Mouse (Mus musculus): Measurements from ENCODE around the gene Dexi. TPM values are rescaled to one million over a fixed set of nuclear protein-coding genes. Genes with fewer than 3 reads are reported as not detected.
A peak's percentile ranks its signal among the peaks of the same experiment; 100 is the strongest.

Gene Dexi
- total and polyA plus RNA-seq, 3 experiments, result 7.1 to 20.2 (median 7.5) TPM

GRCm38 (mm10) chr16:10524866-10525609 is 17.8 kb downstream of the Dexi start:
- DNase-seq (ENCODE audit: low spot score), result no peak
- Histone ChIP-seq H3K27me3 (ENCODE audit: insufficient read depth, low read length) (peaks cover 23% of the 10 kb centered on the region), H3K36me3 (replicated peaks) (peaks cover 3% of the 10 kb centered on the region), H3K4me3 (ENCODE audit: low read depth, low read length) (no peak overlapping the region), H3K9me3 (replicated peaks) (no peaks in the 10 kb centered on the region), H3K4me1 (ENCODE audit: insufficient read depth, low read depth, low read length) (peaks cover 13% of the 10 kb centered on the region)
- TF ChIP-seq CTCF (IDR thresholded peaks at IDR 0.05; ENCODE audit: low read depth, low read length) (no peak), GATA2 (IDR thresholded peaks at IDR 0.05; ENCODE audit: borderline replicate concordance, low read depth, low read length) (no peak), POLR2AphosphoS5 (IDR thresholded peaks at IDR 0.05; ENCODE audit: insufficient replicate concordance, low read depth, low read length) (no peak), GATA1 (IDR thresholded peaks at IDR 0.05; ENCODE audit: borderline replicate concordance, low read length) (no peak), TAL1 (conservative IDR thresholded peaks at IDR 0.05; ENCODE audit: low read depth, low read length) (no peak)
- no peak for ATAC-seq (ENCODE audit: extremely low read depth, insufficient number of reproducible peaks, low FRiP score, poor library complexity, severe bottlenecking)

GRCm38 (mm10) chr16:10523650-10524049 is 19.2 kb downstream of the Dexi start:
- Histone ChIP-seq H3K4me3 (ENCODE audit: low read depth, low read length) (no peak overlapping the region), H3K36me3 (replicated peaks) (no peaks in the 10 kb centered on the region), H3K9me3 (replicated peaks) (no peaks in the 10 kb centered on the region), H3K27me3 (ENCODE audit: insufficient read depth, low read length) (peaks cover 23% of the 10 kb centered on the region), H3K4me1 (ENCODE audit: insufficient read depth, low read depth, low read length) (peaks cover 13% of the 10 kb centered on the region)
- TF ChIP-seq CTCF (IDR thresholded peaks at IDR 0.05; ENCODE audit: low read depth, low read length) (no peak), POLR2AphosphoS5 (IDR thresholded peaks at IDR 0.05; ENCODE audit: insufficient replicate concordance, low read depth, low read length) (no peak), GATA2 (IDR thresholded peaks at IDR 0.05; ENCODE audit: borderline replicate concordance, low read depth, low read length) (no peak), GATA1 (IDR thresholded peaks at IDR 0.05; ENCODE audit: borderline replicate concordance, low read length) (no peak), TAL1 (conservative IDR thresholded peaks at IDR 0.05; ENCODE audit: low read depth, low read length) (no peak)
- DNase-seq (ENCODE audit: low spot score) (no peak), ATAC-seq (ENCODE audit: extremely low read depth, insufficient number of reproducible peaks, low FRiP score, poor library complexity, severe bottlenecking) (no peak)

DNA sequence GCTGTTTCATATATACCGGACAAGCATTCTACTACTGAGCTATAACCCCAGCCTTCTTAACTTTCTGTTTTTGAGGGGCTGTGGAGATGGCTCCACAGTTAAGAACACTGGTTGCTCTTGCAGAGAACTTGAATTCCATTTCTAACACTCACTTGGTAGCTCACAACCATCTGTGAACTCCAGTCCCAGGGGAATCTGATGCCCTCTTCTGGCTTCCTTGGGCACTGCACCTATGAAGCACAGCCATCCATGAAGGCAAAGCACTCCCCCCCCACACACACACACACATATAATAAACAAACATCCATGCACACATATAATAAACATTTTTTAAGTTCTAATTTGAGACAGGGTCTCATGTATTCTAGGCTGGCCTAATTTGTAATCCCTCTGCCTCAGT is 20.0 kb downstream of the Dexi start:
- ATAC-seq (ENCODE audit: extremely low read depth, insufficient number of reproducible peaks, low FRiP score, poor library complexity, severe bottlenecking), result no peak
- no peak for DNase-seq (ENCODE audit: low spot score)
- TF ChIP-seq CTCF (IDR thresholded peaks at IDR 0.05; ENCODE audit: low read depth, low read length) (peak; percentile 60; the same call in 1 of the 2 replicates), GATA2 (IDR thresholded peaks at IDR 0.05; ENCODE audit: borderline replicate concordance, low read depth, low read length) (no peak)
- H3K4me3 ChIP-seq (ENCODE audit: low read depth, low read length), result no peak overlapping the region
- H3K27me3 ChIP-seq (ENCODE audit: insufficient read depth, low read length), result peaks cover 26% of the 10 kb centered on the region
- H3K9me3 ChIP-seq (replicated peaks), result no peaks in the 10 kb centered on the region
- peaks cover 13% of the 10 kb centered on the region for H3K4me1 ChIP-seq (ENCODE audit: insufficient read depth, low read depth, low read length)
- H3K36me3 ChIP-seq (replicated peaks), result no peaks in the 10 kb centered on the region

DNA sequence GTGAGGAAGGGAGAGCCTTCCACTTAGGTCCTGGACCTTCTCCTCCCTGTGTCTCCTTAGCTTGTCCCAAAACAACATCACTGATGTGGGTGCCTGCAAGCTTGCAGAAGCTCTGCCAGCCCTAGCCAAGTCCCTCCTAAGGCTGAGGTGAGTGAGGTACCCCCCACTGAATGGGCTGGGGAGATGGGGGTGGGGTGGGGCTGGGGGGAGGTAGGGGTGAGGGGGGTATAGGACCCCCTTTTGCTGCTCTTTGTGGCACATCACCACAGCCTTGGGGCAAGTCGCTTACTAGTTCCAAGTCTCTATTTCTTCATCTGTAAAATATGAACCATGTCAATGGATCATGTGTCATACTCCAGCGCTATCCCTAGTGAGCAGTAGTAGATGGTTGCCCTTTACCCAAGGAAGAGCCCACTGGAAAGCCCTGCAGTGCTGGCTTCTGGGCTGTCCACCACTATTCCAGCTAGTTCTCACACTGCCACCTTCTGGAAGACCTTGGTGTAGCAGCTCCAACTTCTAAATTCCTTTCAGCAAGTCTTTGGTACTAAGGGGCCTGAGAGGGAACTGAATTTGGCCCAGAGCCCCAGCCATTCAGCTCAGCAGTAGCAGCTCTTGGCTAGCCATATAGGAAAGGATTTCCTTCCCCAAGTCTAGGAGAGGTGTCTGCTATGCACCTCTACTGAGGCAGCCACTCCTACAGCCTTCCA is 21.8 kb downstream of the Dexi start:
- TF ChIP-seq CTCF (IDR thresholded peaks at IDR 0.05; ENCODE audit: low read depth, low read length) (peak; percentile 61), GATA1 (IDR thresholded peaks at IDR 0.05; ENCODE audit: borderline replicate concordance, low read length) (no peak), POLR2AphosphoS5 (IDR thresholded peaks at IDR 0.05; ENCODE audit: insufficient replicate concordance, low read depth, low read length) (no peak), TAL1 (conservative IDR thresholded peaks at IDR 0.05; ENCODE audit: low read depth, low read length) (no peak), GATA2 (IDR thresholded peaks at IDR 0.05; ENCODE audit: borderline replicate concordance, low read depth, low read length) (no peak)
- H3K4me3 ChIP-seq (ENCODE audit: low read depth, low read length), result no peak overlapping the region
- ATAC-seq (ENCODE audit: extremely low read depth, insufficient number of reproducible peaks, low FRiP score, poor library complexity, severe bottlenecking) (no peak), DNase-seq (ENCODE audit: low spot score) (peak; percentile 44)
- no peaks in the 10 kb centered on the region for H3K9me3 ChIP-seq (replicated peaks)
- peaks cover 23% of the 10 kb centered on the region for H3K27me3 ChIP-seq (ENCODE audit: insufficient read depth, low read length)
- H3K4me1 ChIP-seq (ENCODE audit: insufficient read depth, low read depth, low read length), result peaks cover 11% of the 10 kb centered on the region
- no peaks in the 10 kb centered on the region for H3K36me3 ChIP-seq (replicated peaks)

DNA sequence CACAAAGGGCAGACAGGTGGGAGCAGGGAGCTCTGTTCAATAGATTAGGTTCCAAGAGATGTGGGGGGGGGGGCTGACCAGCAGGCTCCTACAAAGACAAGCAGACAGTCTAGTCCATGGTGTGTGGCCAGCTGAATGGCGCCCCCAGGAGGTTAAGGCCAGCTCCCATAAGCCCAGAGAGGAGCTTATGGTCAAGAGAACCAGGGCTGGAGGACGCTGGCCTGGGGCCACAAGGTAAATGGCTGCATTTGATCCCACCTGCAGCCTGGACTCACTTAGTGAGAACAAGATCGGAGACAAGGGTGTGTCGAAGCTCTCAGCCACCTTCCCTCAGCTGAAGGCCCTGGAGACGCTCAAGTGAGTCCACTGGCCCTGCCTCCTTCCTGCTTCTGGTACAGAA is 24.8 kb downstream of the Dexi start:
- Histone ChIP-seq H3K4me1 (ENCODE audit: insufficient read depth, low read depth, low read length) (no peaks in the 10 kb centered on the region), H3K36me3 (replicated peaks) (no peaks in the 10 kb centered on the region), H3K27me3 (ENCODE audit: insufficient read depth, low read length) (peaks cover 12% of the 10 kb centered on the region; the same call in 1 of the 2 replicates), H3K9me3 (replicated peaks) (no peaks in the 10 kb centered on the region), H3K4me3 (ENCODE audit: low read depth, low read length) (no peak overlapping the region)
- no peak for ATAC-seq (ENCODE audit: extremely low read depth, insufficient number of reproducible peaks, low FRiP score, poor library complexity, severe bottlenecking)
- DNase-seq (ENCODE audit: low spot score), result no peak
- TF ChIP-seq TAL1 (conservative IDR thresholded peaks at IDR 0.05; ENCODE audit: low read depth, low read length) (no peak), GATA2 (IDR thresholded peaks at IDR 0.05; ENCODE audit: borderline replicate concordance, low read depth, low read length) (no peak), POLR2AphosphoS5 (IDR thresholded peaks at IDR 0.05; ENCODE audit: insufficient replicate concordance, low read depth, low read length) (no peak), GATA1 (IDR thresholded peaks at IDR 0.05; ENCODE audit: borderline replicate concordance, low read length) (no peak), CTCF (IDR thresholded peaks at IDR 0.05; ENCODE audit: low read depth, low read length) (no peak)

GRCm38 (mm10) chr16:10515953-10516572 is 26.8 kb downstream of the Dexi start:
- no peak for DNase-seq (ENCODE audit: low spot score)
- H3K4me1 ChIP-seq (ENCODE audit: insufficient read depth, low read depth, low read length), result no peaks in the 10 kb centered on the region
- H3K9me3 ChIP-seq (replicated peaks), result no peaks in the 10 kb centered on the region
- H3K27me3 ChIP-seq (ENCODE audit: insufficient read depth, low read length), result peaks cover 13% of the 10 kb centered on the region; the same call in 1 of the 2 replicates
- no peaks in the 10 kb centered on the region for H3K36me3 ChIP-seq (replicated peaks)
- no peak overlapping the region for H3K4me3 ChIP-seq (ENCODE audit: low read depth, low read length)
- no peak for ATAC-seq (ENCODE audit: extremely low read depth, insufficient number of reproducible peaks, low FRiP score, poor library complexity, severe bottlenecking)
- no peak for TF ChIP-seq GATA1 (IDR thresholded peaks at IDR 0.05; ENCODE audit: borderline replicate concordance, low read length)
- TF ChIP-seq TAL1 (conservative IDR thresholded peaks at IDR 0.05; ENCODE audit: low read depth, low read length), result no peak
- no peak for TF ChIP-seq CTCF (IDR thresholded peaks at IDR 0.05; ENCODE audit: low read depth, low read length)
- no peak for TF ChIP-seq GATA2 (IDR thresholded peaks at IDR 0.05; ENCODE audit: borderline replicate concordance, low read depth, low read length)
- no peak for TF ChIP-seq POLR2AphosphoS5 (IDR thresholded peaks at IDR 0.05; ENCODE audit: insufficient replicate concordance, low read depth, low read length)

All from G1E (cell line).